Mouse (Mus musculus): ENCODE measurements around the gene Gpr153.

Gene Gpr153

DNA sequence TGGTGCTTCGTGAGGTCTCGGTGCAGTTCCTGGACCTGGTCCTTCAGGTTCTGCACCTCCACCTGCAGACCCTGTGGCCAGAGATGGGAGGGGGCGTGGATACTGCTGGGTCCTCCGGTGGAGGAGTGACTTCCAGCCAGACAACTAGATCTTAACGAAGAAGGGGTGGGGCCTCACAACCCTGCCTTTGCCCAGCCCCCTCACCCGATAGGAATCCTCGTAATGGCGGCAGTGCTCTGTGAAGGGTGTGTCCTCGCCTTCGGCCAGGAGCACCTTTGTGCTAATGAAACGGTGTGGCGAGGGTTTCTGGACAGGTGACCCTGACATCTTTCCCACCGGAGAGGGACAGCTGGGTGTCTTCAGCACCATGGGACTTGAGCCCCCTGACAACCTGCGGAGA is 38.2 kb downstream of the Gpr153 start:
- H3K27me3 ChIP-seq (ENCODE audit: control insufficient read depth, insufficient read depth, low read length, poor library complexity, severe bottlenecking) = no peaks in the 10 kb centered on the region
- DNase-seq (ENCODE audit: low read depth, low spot score) = no peak
- H3K36me3 ChIP-seq (ENCODE audit: control insufficient read depth, insufficient read depth, low read length, poor library complexity, severe bottlenecking) = no peaks in the 10 kb centered on the region; the same call in 1 of the 2 replicates

DNA sequence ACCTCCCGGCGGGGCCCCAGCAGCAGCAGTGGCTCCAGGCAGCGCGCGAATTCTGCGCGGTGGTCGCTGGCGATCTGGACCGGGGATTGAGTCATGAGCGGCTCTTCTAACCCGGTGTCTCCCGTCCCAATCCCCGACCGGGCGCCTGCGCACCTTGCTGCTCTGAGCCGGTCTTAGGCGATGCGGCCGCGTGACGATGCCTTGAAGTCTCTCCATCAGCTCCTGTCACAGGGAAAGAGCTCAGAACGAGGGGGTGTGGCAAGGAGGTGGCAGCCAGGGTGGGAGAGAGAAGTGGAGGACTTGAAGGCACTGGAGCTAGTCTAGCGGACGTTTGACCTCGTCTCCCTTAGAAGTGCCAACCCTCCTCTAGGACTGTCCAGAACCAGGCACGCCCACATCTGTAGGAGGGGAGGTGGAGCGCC is 39.2 kb downstream of the Gpr153 start:
- Histone ChIP-seq H3K36me3 (ENCODE audit: control insufficient read depth, insufficient read depth, low read length, poor library complexity, severe bottlenecking) (no peaks in the 10 kb centered on the region; the same call in 1 of the 2 replicates), H3K27me3 (ENCODE audit: control insufficient read depth, insufficient read depth, low read length, poor library complexity, severe bottlenecking) (no peaks in the 10 kb centered on the region)
- no peak for DNase-seq (ENCODE audit: low read depth, low spot score)

DNA sequence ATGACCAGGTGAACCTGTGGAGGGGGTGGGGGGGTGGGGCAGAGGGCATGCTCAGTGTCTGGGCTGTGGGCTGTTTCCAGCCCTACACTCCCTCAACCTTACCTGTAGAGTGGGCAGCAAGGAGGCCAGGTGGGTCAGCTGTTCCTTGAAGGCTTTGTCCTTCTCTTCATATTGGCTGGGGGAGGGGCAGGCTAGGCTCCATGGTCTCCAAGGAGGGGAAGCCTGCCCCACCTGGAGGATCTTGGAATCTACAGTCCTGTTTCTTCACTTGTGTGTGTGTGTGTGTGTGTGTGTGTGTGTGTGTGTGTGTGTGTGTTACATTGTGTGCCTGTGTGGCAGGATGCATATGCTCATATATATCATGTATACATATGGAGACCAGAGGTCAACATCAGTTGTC is 39.9 kb downstream of the Gpr153 start:
- DNase-seq (ENCODE audit: low read depth, low spot score) = no peak
- H3K36me3 ChIP-seq (ENCODE audit: control insufficient read depth, insufficient read depth, low read length, poor library complexity, severe bottlenecking) = no peaks in the 10 kb centered on the region; the same call in 1 of the 2 replicates
- H3K27me3 ChIP-seq (ENCODE audit: control insufficient read depth, insufficient read depth, low read length, poor library complexity, severe bottlenecking) = no peaks in the 10 kb centered on the region

DNA sequence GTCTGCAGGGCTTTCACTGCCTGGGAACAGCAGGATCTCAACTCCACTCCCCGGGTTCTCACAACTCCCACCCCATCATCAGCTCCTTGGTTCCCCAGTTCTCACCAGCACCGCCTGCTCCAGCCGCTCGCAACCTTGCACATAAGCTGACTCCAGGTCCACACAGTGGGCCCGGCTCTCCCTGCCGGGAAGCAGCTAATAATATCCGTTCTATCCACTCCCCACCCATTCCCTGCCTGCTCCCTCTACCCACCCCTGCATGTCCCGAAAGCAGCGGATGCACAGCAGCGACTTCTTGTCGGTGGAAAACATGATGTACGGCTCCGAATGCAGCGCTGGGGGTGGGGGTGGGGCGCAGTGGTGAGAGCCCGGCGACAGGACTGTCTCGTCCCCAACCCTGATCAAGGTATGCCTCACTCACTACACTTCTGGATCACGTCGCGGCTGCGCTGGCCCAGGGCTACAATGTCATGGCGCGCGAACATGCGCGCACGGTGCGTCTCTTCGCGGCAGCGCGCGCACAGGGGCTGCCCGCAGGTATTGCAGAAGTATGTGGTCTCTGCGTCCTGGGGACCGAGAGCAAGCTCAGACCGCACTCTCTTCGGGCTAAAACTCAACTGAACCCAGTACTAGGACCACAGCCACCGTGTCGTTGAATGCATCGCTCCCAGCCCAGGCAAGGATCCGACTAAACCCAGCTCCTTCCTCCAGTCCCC is 41.6 kb downstream of the Gpr153 start:
- DNase-seq (ENCODE audit: low read depth, low spot score) = peak; percentile 27
- Histone ChIP-seq H3K27me3 (ENCODE audit: control insufficient read depth, insufficient read depth, low read length, poor library complexity, severe bottlenecking) (no peaks in the 10 kb centered on the region), H3K36me3 (ENCODE audit: control insufficient read depth, insufficient read depth, low read length, poor library complexity, severe bottlenecking) (no peaks in the 10 kb centered on the region)

DNA sequence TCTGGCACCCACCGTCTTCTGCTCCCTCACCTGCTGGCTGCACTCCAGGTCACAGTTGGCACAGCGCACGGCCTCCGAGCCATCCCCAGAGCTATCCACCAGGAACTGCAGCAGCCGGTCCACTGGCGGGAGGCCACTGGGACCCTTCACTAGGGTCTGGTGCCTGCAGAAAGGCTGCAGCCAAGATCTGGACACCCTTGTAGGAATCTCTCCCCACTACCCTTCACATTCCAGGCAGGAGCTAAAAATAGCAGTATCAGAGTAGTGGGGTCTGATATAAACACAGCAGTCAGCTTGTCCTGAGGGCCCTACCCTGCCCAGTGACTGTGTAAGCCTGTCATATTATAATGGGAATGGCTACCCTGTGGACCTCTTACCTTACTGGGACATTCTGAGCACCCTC is 43.6 kb downstream of the Gpr153 start:
- no peaks in the 10 kb centered on the region for H3K36me3 ChIP-seq (ENCODE audit: control insufficient read depth, insufficient read depth, low read length, poor library complexity, severe bottlenecking)
- no peaks in the 10 kb centered on the region for H3K27me3 ChIP-seq (ENCODE audit: control insufficient read depth, insufficient read depth, low read length, poor library complexity, severe bottlenecking)
- no peak for DNase-seq (ENCODE audit: low read depth, low spot score)

DNA sequence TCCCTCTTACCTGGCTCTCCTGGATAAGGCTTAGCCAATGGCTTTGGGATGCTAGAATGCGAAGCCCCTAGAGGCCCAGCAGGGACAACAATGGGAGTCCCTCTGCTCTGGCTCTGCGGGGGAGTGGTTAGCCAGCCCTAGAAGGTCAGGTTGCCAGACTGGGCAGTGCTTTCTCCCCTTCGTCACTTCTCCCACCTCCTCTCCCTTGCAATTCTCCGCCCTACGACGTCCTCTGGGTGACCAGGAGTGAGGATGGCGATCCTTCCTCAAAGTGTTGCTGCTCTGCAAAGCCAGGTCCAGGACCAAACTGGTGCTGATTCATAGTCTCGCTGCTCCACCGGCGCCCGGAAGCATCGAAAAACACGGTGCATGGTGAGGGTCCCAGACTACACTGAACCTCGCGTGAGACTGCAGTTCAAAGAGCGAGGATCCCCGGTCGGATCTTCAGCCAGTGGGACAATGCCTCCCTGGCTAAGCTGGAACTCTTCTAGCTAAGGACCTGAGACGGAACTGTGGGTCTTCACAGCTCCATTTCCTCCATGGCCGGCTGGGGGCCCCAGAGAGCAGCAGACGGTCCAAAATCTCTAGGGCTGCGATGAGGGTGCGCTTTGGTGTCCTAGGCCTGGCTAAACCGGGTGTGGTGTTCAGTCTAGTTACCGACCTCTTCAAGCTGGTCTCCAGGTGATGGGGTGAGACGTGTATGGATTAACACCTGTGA is 44.6 kb downstream of the Gpr153 start, which contains the start of gene Rnf207:
Gene Rnf207, minus strand, starts transcription at position 477 of the 718 bp plus-strand sequence.
- no peaks in the 10 kb centered on the region for H3K36me3 ChIP-seq (ENCODE audit: control insufficient read depth, insufficient read depth, low read length, poor library complexity, severe bottlenecking)
- peak; percentile 71 for DNase-seq (ENCODE audit: low read depth, low spot score)
- H3K27me3 ChIP-seq (ENCODE audit: control insufficient read depth, insufficient read depth, low read length, poor library complexity, severe bottlenecking) = no peaks in the 10 kb centered on the region

DNA sequence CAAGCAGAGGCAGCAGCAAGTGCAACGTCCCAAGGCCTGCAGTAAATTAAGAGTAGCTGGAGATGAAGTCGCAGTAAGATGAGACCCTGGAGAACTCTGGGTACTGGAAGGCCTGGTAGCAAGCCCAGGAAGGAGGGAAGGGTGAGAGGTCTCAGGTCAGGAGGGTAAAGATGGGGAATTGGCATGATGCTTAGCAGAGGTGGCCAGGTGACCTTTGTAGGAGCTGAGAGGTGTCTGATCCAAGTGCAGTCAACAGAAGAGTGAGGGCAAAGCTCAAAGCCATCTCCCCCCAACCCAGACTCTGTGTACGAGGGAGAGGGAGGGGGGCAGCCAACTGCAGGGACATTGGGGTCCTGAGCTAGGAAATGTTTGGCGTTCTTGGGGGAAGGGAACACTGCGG is 47.4 kb downstream of the Gpr153 start:
- H3K36me3 ChIP-seq (ENCODE audit: control insufficient read depth, insufficient read depth, low read length, poor library complexity, severe bottlenecking) = no peaks in the 10 kb centered on the region
- no peaks in the 10 kb centered on the region for H3K27me3 ChIP-seq (ENCODE audit: control insufficient read depth, insufficient read depth, low read length, poor library complexity, severe bottlenecking)
- DNase-seq (ENCODE audit: low read depth, low spot score) = no peak

DNA sequence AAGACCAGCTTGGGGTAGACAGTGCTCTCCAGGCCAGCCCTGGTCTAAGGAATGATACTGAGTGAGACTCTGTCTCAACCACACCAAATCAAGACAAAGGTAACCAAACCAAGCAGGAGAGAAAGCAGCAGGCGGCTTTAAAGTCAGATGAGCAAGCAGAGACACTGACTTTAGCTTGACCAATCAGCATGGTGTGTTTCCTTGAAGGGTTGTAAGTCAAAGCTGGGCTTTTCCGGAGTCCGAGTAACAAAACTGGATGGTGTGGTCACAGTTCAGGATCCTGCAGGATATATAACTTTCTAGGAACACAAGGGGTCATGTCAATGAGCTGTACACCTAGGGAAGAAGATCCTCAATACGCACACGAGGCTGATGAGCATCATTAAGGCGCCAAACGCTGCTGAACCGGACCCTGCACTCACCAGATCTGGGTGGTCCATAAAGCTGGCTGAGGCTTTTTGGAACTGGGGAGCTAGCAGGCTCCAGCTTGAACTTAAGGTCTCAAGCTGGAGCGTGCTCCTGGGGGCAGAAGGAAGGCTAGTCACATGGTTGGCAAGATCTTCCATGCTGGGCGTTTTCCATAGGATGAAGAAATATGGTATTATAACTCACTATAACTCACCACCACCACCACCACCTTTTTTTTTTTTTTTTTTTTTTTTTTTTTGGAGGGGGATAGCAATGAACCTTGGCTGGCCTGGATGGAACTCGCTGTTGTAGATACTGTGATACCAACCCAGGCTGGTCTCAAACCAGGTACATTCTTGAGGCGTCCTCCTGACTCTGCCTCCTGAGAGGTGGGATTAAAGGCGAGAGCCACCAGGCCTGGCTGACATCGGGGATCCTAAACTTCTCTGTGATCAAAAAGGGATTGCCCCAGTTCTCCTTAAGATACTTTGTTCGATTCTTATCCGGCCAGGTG is 50.9 kb downstream of the Gpr153 start:
- H3K36me3 ChIP-seq (ENCODE audit: control insufficient read depth, insufficient read depth, low read length, poor library complexity, severe bottlenecking) = peaks cover 3% of the 10 kb centered on the region
- DNase-seq (ENCODE audit: low read depth, low spot score) = no peak
- no peaks in the 10 kb centered on the region for H3K27me3 ChIP-seq (ENCODE audit: control insufficient read depth, insufficient read depth, low read length, poor library complexity, severe bottlenecking)

DNA sequence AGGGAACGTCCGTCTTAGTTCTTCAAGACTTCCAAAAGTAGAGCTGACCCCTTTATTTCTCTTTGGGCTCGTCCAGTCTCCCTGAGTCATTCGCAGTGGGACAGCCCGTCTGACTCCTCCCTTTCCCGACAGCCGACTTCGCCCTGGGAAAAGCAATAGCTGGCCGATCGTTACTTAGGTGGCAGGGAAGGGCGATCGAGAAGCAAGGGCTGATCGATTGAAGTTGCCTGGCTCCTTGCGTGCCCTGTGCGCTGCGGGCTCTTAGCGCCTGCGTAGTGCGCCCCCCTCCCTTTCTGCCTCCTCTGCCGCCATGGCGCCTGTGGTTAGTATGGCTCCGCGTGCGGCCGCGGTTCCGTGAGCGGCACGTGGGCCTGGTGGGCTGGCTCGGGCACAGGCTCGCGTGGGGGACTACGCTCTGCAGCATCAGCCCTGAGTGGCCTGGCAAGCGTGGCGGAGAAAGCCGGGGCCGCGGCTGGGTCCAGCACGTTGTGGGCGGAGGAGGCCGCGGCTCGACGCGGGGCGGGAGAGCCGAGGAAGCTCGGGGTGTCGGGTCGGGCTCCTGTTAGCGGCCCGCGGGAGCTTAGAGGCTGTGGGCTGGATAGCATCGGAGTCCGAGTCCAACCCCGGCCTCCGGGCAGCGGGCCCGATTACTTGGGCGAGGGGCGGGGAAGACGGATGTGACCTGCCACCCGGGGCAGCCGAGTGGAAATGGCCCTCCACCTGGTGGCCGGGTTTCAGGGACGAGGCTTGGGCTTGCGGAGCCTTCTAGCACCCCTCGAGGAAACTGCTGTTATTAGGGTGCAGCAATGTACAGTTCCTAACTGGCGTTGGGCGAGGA is 51.8 kb downstream of the Gpr153 start, which contains the start of gene Rpl22:
Gene Rpl22, plus strand, starts transcription at position 169 of the 838 bp plus-strand sequence.
- peaks cover 8% of the 10 kb centered on the region for H3K36me3 ChIP-seq (ENCODE audit: control insufficient read depth, insufficient read depth, low read length, poor library complexity, severe bottlenecking)
- DNase-seq (ENCODE audit: low read depth, low spot score) = peak; percentile 98
- no peaks in the 10 kb centered on the region for H3K27me3 ChIP-seq (ENCODE audit: control insufficient read depth, insufficient read depth, low read length, poor library complexity, severe bottlenecking)

DNA sequence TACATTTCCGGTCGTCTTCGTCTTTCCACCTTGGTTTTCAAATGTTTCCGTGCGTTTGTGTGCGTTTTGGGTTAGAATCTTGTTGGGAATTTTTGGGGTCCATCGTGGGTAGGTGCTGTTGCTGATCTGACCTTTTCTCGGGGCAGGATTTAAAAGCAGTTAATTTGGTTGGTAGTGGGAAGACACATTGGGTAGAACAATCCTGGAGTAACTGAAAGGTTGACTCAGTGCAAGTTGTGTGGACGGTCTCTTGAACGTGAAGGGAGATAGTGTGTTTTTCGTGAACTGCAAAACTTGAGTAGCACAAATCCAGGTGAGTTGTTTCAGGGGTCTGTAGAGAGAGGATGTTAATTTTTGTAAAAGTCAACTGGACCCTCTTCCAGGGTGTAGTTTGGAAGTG is 52.5 kb downstream of the Gpr153 start:
- H3K36me3 ChIP-seq (ENCODE audit: control insufficient read depth, insufficient read depth, low read length, poor library complexity, severe bottlenecking) = peaks cover 9% of the 10 kb centered on the region
- no peaks in the 10 kb centered on the region for H3K27me3 ChIP-seq (ENCODE audit: control insufficient read depth, insufficient read depth, low read length, poor library complexity, severe bottlenecking)
- no peak for DNase-seq (ENCODE audit: low read depth, low spot score)

DNA sequence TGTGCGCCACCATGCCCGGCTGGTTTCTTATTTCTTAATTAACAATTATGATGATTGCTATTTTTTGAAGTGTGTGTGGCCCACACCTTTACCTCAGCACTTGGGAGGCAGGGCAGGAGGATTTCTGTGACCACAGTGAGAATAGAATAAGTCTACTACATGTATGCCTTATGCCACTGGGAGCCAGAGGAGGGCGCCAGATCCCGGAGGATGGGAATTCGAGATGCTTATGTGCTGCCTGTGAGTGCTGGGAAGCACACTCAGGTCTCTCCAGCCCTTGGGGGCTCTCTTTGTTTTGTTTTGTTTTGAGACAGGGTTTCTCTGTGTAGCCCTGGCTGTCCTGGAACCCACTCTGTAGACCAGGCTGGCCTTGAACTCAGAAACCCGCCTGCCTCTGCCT is 54.7 kb downstream of the Gpr153 start:
- Histone ChIP-seq H3K27me3 (ENCODE audit: control insufficient read depth, insufficient read depth, low read length, poor library complexity, severe bottlenecking) (no peaks in the 10 kb centered on the region), H3K36me3 (ENCODE audit: control insufficient read depth, insufficient read depth, low read length, poor library complexity, severe bottlenecking) (peaks cover 11% of the 10 kb centered on the region)
- peak; percentile 63 for DNase-seq (ENCODE audit: low read depth, low spot score)

DNA sequence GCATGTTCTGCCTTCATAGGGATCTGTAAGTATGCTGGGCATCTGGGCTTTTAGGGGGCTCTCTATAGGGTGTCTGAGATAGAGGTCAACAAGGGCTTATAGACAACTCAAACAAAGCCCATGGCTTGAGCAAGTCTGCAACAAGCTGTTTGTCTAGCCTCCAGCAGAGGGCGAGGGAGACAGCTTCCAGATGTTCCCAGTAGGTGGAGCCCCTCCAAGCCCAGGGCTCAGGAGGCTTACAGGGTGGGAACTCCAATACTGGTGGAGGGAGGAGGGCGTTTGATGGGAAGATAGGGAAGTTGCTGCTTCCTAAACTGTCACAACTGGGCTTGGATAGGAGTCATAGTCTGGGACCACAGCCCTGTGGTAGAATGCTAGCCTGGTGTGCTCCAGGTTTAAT is 58.9 kb downstream of the Gpr153 start:
- DNase-seq (ENCODE audit: low read depth, low spot score) = peak; percentile 72
- no peaks in the 10 kb centered on the region for H3K27me3 ChIP-seq (ENCODE audit: control insufficient read depth, insufficient read depth, low read length, poor library complexity, severe bottlenecking)
- H3K36me3 ChIP-seq (ENCODE audit: control insufficient read depth, insufficient read depth, low read length, poor library complexity, severe bottlenecking) = peaks cover 13% of the 10 kb centered on the region

DNA sequence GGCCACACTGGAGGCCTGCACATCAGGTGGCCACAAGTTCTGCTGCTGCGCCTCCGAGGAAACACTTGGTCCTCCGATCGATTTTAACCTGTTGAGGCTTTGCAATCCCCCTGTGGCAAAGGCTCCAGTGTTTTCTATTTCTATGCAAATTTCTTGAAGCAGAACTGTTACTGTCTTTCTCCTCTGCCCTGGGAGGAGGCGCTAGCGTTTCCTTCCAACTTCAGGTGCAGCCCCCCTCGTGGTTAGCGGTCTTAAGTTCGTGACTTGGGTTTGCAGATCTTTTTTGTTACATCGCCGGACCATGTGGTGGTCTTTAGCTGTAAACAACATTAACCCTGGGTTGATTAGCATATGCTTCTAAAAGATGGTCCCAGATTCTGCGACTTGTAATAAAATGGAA is 59.6 kb downstream of the Gpr153 start:
- DNase-seq (ENCODE audit: low read depth, low spot score) = no peak
- Histone ChIP-seq H3K27me3 (ENCODE audit: control insufficient read depth, insufficient read depth, low read length, poor library complexity, severe bottlenecking) (no peaks in the 10 kb centered on the region), H3K36me3 (ENCODE audit: control insufficient read depth, insufficient read depth, low read length, poor library complexity, severe bottlenecking) (peaks cover 12% of the 10 kb centered on the region)

All from splenic B cell, adult 2 months (primary cell).